Mouse (Mus musculus): ENCODE results near the gene Ulk4.

Gene Ulk4

DNA sequence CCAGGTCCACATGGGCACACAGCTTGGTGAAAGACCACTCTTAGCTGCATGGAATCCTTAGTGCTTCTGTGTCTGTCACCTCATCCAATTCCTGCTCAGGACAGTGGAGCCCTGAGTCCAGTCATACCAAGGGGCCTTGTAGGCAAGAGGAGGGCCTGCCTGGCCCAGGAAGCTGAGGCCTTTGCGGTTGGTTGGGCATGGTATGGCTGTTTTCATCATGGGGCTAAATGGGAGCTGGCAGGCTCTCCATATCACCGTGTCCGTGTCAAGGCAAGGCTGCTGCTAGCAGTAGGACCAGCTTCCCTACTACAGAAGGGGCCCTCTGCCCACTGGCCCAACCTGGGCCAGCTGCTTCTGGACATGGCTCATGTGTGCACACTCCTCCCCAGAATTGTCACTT lies 313.3 kb downstream of the Ulk4 start:
- peak in 1 of 2 experiments; percentile 15 for DNase-seq

DNA sequence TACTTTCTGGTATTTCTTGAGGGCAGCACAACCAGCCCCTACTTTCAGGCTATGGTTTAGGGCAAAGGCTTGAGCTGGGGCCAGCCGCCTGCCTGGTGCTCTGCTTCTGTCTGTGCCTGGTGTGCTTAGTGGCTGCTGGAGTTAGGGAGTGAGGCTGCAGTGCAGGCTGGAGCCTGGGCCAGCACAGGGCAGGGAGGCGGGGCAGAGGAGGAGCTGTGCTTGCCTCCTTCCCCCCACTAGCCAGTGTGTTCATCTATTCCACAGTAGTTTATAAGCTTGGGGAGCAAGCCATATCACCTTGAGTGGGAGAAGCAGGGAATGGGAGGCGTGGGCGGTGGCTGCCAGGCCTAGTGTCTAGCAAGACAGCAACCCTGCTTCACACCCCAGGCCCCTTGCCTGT lies 313.9 kb downstream of the Ulk4 start:
- DNase-seq: peak in 1 of 2 experiments; percentile 33

DNA sequence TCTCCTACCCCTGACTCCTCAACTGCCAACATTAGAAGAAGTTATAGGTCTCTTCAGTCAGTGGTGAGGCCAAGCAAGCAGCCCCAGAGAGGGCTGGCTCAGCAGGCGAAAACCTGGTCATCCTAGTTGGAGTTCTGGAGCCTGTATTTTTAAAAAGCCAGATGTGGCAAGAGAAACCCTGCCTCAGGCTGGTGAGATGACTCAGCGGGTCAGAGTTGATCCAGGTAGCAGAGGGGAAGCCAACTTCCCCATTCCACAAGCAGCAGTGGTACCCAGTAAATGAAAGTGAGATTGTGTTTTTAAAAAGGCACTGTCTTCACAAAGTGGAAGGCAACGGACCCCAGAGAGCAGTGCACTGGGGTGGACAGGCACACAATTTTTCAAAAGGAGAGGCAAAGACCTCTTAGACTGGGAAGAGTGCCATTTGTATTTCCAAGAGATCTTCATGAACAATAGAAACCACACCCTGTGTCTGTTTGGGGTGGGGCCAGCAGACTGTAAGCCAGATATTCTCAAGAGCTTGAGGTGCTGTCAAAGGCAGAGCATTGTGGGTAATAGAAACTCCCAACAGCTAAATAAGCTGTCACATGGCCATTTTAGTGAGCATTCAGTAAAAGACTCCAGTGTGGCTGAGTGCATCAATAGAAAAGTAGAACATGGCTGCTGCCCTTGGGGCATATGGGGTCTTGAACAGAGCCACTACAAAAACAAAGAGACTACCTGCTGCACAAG lies 314.9 kb downstream of the Ulk4 start:
- peak; percentile 54 to 65 for DNase-seq

DNA sequence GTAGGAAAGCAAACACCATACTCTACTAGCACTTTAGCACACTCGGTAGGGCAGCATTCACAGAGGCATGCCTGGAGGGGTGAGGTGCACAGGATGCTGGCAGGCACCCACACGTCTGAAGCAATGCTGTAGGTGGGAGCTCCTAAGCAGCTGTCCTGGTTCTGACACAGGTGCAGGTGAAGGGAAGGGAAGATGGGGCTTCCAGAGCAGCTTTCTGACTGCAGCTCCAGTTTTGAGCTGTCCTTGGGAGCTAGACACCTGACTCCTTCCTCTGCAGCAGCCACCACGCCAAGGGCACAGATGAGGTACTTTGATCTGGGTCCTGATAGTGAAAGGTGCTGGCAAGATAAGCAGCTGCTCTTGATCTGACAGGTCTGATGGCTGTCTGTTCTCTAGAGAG lies 315.5 kb downstream of the Ulk4 start:
- peak in 1 of 2 experiments; percentile 16 for DNase-seq

DNA sequence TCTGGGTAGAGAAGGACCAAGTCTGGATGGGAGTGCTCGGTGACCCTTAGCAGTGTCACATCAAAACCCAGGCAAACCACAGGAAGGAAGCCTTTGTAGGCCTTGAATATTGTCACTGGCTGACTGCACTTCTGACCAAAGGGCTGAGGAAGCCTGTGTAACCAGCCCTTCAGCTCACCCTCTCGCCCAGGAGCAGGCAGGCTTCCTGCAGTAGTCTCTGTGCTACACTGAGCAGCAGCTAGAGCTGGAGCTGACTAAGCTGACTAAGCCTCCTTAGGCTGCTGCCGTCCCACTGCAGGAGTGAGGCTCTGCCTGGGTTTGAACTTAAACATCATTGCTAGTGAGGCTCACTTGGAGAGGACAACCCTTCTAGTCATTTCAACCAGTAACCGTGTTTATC lies 316.4 kb downstream of the Ulk4 start:
- DNase-seq: peak in 1 of 2 experiments; percentile 21

DNA sequence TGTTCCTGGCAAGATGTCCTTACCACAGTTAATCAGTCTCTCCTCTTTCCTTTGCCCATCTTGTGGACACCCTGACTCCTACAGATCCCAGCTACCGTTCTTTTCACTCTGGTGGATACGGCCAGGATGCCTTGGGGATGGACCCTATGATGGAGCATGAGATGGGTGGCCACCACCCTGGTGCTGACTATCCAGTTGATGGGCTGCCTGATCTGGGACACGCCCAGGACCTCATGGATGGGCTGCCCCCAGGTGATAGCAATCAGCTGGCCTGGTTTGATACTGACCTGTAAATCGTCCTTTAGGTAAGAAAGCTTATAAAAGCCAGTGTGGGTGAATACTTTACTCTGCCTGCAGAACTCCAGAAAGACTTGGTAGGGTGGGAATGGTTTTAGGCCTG lies 317.8 kb downstream of the Ulk4 start:
- DNase-seq: peak in 1 of 2 experiments; percentile 17

DNA sequence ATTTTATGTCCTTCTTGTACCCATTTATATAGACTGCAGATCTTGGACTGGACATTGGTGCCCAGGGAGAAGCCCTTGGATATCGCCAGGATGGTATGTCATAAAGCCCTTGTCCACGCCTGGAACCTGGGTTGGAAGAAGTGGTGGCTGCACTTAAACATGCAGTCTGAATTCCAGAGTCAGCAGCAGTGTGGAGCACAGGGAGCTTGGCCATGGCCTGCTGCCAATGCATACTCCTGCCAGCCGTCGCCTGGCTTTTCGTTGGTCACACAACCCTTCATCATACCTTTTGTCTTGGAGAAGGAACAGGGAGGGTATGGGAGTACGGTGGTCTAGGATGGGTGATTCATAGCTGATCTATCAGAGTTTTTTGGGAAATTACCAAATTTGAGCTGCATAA lies 318.4 kb downstream of the Ulk4 start:
- peak in 1 of 2 experiments; percentile 43 for DNase-seq

DNA sequence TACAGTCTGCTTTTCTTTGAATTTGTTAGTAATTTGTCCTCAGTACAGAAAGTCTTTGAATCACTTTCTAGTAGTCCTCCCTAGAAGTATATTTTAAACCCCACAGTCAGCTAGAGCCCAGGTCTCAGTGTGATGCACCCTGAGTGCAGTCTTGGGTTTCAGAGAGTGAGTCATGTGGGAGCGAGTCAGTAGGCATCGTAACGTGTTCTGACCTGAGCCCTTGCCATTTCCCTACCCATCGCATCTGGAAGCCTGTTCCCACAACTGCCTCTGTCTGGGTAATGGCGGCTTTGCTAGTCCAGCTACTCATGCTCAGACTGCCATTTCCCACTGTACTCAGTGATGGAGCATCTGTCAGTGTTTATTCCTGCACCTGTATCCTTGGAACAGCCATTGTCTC lies 318.9 kb downstream of the Ulk4 start:
- peak in 1 of 2 experiments; percentile 9 for DNase-seq

DNA sequence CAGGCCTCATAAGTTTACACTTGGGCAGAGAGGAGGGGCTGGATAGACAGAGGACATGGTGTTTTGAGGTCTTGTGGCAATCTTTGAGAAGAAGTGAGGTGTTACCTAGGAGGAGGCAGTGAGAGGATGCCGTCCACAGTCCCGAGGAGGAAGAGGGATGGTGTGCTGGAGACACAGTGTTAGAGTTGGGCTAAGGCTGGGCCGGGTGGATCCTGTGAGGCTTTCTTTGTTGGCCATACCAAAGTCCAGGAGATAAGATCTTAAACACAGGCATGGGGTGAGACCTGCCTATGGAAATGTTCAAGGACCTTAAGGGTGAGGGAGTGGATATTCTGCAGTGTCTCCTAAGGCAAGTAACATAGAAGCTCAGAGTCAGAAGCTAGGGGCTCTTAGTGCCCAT lies 325.1 kb downstream of the Ulk4 start:
- DNase-seq: no peak

DNA sequence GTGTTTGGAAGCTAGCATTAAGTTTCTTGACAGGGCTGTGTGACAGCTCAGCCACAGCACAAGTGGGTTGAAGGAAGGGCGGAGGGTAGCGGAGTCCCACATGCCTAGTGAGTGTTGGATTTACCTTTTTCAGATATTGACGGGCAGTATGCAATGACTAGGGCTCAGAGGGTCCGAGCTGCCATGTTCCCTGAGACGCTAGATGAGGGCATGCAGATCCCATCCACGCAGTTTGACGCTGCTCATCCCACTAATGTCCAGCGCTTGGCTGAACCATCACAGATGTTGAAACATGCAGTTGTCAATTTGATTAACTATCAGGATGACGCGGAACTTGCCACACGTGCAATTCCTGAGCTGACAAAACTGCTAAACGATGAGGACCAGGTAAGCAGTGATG lies 326.2 kb downstream of the Ulk4 start:
- no peak for DNase-seq

DNA sequence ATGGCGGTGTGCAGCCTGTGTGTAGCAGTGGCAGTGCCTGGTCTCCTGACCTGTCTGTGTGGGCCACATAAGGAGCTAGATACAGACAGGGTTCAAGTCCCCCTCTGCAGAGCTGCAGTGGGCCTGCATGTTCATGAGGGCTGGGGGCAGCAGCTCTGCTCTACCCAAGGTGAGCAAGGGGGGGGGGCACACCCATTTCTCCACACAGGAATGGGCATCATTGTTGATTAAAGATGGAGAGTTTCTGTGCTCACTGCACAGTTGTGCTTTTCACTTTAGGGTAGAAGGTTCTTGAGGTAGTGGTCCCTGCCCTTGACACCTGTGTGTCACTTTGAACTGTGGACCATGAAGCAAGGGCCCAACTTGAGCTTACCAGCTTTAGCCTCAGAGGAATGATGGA lies 328.2 kb downstream of the Ulk4 start:
- no peak for DNase-seq

DNA sequence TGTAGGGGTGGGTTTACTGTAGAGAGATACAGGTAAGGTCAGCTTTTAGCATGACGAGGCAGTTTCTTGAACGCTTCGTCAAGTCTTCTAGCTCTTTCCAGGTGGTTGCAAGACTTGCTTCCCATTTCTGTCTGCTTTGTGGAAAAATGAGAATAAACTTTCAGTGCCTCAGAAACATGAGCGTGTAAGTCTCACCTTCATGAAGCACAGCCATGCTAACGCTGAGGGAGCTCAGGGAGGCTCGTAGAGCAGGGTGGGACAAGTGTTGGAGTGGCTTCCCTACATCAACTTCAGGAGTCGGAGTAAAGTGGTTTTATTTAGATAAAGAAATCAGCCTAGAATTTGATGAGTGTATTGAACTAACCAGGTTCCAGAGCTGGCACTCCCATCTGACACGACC lies 330.9 kb downstream of the Ulk4 start:
- DNase-seq: no peak

DNA sequence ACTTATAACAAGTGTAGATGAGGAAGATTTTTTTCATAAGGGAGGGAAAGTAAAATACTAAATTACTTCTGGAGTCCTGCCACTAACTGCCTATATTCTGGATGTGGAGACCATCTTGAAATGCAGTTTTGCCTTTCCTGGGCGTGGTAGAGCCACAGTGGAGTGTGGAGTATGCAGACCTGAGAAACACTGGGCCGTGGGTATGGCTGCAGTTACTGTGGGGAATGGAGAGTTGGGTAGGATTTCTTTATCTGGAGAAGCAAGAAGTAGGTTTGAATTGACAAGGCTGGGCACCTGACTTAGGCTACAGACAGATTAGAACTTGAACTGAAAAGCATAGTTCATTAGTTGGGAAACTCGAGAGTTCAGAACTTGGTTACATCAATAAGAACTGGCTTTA lies 332.8 kb downstream of the Ulk4 start:
- no peak for DNase-seq

DNA sequence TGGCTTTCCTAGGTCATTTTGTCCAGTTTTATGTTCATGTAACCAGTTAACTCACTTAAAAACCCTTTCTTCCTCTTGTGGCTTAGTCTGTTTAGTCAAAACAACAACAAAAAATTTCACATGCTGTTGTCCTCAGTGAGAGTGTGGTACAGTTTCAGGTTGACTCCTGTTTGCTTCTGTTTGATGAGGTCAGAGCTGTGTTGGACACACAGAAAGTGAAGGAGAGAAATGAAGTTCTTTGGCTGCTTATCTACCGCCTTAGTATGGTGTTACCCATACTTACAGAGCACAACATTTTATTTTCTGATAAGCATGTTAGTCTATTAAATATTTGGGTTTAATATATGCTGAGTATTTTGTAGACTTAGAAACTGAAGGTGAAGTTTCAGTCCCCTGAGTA lies 333.2 kb downstream of the Ulk4 start:
- DNase-seq: no peak

DNA sequence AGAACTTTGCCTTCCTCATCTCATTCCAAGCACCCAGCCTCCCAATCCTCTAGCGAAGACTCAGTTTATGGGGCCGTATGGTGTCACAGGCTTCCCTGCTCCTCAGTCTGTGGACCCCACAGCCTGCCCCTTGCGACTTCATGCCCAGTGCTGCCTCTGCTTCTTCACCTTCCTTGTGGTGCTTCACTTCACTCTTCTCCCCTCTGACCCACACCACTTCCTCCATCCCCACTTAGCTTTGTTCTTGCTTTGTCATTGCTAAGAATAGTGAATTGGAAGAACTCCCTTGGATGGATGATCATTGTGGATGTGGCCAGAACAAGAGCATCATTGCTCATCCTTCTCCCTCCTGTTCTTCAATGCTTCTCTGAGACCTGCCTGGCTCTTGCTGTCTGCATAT lies 336.1 kb downstream of the Ulk4 start:
- no peak for DNase-seq

DNA sequence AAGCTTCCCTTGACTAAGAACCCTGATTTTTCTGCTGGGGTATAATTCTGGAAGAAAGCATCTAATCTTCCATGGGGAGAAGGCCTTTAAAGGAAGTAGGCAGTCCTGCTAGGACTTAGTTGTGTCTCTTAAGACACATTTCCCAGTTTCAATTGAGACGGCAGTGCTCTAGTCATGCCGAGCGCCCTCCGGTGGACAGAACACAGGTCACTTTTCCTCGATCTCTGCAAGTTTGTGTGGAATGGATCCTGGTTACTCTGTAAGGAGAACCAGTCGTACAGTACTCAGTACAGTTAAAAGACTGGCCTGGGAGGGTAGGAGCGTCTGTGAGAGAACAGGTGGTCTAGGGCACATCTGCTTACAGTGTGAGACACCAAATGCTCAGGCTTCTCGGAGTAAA lies 340.6 kb downstream of the Ulk4 start:
- peak; percentile 68 to 79 for DNase-seq

DNA sequence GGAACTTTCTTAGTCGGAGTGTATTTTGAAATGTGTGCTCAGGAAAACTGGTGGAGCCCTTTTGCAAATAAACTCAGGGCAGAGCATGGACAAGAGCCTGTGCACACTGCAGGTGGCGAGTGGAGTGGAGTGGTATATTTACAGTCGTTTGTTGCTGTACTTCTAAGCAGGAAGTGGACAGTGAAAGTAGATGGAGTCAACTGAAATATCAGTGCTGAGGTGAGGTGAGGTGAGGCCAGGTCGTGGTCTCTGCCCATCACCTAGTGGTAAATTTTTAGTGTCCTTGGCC lies 341.4 kb downstream of the Ulk4 start:
- no peak for DNase-seq

DNA sequence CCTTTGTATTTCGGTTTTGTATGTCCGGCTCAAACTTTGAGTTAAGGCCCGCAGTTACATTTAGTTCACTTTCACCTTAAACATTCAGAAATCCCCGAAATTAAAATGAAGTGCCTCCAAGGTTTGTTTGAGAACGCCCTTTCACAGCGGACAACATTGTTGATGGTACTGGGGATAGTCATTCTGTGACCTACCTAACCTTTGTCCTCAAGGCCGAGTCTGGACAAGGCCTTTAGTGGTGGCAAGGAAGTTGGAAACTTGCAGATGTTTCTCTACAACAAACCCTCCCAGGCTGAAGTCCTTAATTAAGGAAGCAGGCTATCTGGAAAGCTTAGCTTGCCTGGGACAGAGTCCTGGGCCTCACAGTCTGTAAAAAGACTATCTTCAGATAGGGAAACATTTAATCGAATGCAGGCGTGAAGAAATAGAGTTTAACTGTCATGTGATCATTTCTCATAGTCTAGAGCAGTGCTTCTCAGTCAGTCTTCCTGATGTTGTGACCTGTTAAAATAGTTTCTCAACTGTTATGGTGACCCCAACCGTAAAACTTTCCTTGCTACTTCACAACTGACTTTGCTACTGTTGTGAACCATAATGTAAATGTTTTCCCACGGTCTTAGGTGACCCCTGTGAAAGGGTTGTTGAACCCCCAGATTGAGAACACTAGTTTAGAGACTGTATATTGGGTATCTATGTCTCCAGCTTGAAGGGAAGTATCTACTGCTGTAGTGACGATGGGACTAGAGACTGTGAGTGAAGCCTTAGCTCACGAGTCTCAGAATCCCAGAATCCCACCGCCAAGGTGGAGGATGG lies 342.0 kb downstream of the Ulk4 start:
- no peak for DNase-seq

DNA sequence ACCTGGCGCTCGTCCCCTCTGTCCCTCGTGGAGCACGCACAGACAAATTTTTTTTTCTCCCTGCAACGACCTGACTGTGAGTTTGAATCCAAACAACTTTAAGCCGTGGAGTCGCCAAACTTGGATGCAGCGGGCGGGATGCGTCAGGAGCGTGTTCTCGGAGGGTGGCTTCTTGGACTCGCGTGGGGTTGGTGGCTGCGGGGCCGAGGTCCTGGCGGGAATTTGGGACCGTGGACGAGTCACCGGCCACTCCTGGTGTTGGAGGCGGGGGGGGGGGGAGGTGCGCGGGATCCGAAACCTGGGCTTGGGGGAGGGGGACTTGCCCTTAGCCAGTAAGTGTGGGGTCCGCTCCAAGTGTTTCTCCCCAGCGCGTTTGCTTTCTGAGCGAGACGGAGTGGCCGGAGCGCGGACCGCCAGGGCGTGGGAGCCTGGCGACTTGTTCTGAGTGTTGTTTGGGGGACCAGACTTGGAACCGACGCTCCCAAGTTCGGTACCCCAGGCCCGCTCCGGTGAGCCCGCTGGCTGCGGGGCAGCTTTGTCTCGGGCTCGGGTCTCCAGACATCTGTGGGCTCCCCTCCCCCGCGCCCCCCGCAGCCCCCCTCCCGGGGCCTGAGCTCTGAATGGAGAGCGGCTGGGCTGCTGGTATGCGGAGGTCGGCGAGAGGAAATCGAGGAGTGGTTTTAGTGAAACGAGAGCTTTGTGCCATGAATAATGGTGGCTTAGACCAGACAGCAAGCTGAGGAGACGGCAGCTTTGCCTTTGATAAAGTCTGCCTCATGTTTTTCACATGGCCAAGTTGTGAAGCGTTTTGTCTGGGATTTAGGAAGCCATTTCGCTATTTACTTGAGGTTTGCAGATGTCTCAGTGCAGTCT lies 342.9 kb downstream of the Ulk4 start:
- peak; percentile 65 to 68 for DNase-seq

DNA sequence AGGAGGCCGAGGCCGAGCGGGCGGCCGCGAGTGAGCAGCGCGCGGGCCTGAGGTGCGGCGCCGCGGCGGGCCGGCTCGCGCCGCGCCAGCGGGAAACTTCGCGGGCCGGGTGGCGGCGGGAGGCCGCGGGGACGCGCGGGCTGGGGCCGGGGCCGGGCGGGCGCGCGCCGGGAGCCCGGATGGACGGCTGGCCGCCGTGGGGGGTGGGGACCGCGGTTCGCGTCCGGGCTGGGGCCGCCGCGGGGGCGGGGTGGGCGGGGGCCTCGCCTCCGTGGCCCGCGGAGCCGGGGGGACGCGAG lies 343.5 kb downstream of the Ulk4 start:
- no peak for DNase-seq

DNA sequence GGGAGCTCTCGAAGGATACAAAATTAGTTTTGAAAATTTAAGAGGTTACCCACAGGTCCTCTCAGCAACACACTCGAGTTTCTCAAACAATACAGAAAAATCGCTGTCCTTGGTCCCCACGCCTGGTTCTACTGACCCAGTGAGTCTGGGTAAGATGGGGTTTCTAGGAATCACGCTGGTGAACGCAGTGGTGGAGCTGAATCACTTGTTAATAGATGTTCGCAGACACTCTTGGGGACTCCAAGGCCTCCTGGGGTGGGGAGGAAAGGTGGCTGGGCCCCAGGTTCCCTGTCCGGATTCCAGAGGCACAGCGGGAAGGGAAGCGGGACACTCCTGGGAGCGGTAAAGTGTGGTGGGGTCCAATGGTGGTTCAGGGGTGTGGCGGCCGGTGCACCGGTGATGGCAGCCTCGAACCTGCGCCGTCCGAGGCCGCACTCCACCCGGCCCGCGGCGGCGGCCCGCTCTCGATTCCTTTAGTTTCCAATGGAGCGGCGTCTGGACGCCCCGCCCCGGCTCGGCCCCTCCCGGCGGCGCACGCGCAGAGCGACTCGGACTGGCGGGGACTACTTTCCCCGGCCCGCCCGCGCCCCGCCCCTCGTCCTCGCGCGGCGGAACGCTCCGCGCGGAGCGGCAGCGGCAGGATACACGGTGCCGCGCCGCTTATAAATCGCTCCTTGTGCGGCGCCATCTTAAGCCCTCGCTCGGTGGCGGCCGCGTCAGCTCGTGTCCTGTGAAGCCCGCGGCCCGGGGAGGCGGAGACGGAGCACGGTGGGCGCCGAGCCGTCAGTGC lies 344.0 kb downstream of the Ulk4 start:
- peak; percentile 98 for DNase-seq

DNA sequence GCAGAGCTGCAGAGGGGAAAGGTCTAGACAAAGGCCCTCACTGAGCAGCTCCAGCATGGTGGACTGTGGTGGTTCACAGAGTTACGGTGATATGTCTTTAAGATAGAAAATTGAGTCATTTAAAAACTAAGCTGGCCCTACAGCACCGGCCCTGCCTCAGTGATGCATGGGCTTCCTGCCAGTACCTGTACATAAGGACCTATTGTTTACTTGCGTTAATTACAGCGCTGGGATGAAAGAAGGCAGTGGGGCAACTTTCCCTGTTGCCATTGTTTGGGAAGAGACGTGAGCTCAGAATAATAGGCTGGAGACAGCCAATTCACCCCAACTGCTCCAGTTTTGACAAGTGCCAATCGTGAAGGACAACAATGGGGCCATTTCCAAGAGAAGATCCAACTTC lies 344.6 kb downstream of the Ulk4 start:
- DNase-seq: peak in 1 of 2 experiments; percentile 46

DNA sequence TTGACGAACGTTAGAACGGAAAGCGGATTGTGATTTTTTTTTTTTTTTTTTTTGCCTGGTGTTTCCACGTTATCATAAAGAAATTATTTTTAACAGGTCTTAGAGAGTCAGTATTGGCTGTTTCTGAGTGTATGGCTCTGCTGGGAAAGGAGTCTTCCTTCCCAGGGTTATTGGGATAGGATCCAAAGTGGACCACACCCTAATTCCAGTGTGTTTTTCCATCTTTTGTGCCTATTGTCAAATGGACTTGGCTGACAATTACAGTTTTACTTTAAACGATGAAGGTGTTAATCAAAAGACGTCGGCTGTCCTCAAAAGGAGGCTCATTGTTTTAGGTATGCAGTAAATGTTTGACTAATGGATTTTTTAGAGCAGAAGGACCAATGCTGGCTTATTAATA lies 346.2 kb downstream of the Ulk4 start:
- no peak for DNase-seq

Data from lung, postnatal 4 days (tissue).